Mouse (Mus musculus): ENCODE results near the gene Tbx5. TPM values are rescaled to one million over a fixed set of nuclear protein-coding genes. Genes with fewer than 3 reads are reported as not detected.

The Tbx5 gene
- polyA plus RNA-seq, 1 experiment from 2014 or later, result 0.05 TPM

DNA sequence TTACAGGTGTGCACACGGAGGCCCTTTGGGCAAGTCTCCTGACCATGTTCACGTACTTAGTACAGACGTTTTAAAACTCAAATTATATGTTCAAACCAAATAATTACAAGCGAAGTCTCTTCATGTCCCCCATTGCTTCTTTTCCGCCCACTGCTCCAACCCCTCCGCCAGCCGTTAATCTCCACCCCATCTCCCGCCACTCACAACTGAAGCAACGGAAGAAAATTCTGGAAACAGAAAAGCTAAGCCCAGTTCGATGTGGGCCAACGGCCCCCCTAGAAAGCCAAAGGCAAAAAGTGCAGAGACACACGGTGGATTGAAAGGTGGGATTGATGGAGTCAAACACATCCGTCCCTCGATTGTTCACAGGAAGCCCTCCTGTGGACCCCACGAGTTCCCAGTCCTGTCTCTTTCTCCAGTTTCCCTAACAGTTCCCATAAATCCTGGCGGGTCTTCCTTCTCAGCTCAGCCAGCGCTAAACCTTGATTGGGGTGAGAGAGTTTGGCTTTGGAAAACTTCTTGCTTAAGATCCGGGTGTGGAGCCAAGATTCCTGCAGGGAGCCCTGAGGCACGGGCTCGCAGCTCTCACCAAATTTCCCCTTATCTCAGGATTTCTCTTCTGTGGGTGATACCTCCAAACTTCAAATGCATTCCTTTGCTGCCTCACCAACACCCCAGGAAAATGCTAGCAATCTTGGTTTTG lies 24.8 kb upstream of the Tbx5 start:
- 3% methylated on average over 20 of the region's 20 CpGs for WGBS

GRCm38 (mm10) chr5:119808713-119809112 lies 23.8 kb upstream of the Tbx5 start:
- H3K4me3 ChIP-seq (ENCODE audit: low read length), result no peak overlapping the region
- ATAC-seq, result no peak
- no peaks in the 10 kb centered on the region for H3K4me1 ChIP-seq (ENCODE audit: control insufficient read depth, insufficient read depth, low read depth, low read length)
- no peak overlapping the region for H3K9ac ChIP-seq (ENCODE audit: low read depth, low read length)
- no peak overlapping the region for H3K27ac ChIP-seq (ENCODE audit: low read depth, low read length)
- no peaks in the 10 kb centered on the region; the same call in 1 of the 2 replicates for H3K9me3 ChIP-seq (ENCODE audit: control insufficient read depth, low read length)
- H3K4me2 ChIP-seq (ENCODE audit: low read length), result no peak overlapping the region
- no peaks in the 10 kb centered on the region for H3K36me3 ChIP-seq (ENCODE audit: control insufficient read depth, insufficient read depth, low read length)
- 47% methylated on average over 6 of the region's 6 CpGs for WGBS
- H3K27me3 ChIP-seq (replicated peaks; ENCODE audit: control insufficient read depth, insufficient read depth, low read length), result peaks cover 62% of the 10 kb centered on the region

More for the DNA sequence above, 24.8 kb upstream of the Tbx5 start:
- peaks cover 4% of the 10 kb centered on the region; the same call in 1 of the 2 replicates for H3K9me3 ChIP-seq (ENCODE audit: control insufficient read depth, low read length)
- no peak overlapping the region for H3K4me2 ChIP-seq (ENCODE audit: low read length)
- no peak for ATAC-seq
- H3K4me3 ChIP-seq (ENCODE audit: low read length), result no peak overlapping the region
- no peaks in the 10 kb centered on the region for H3K4me1 ChIP-seq (ENCODE audit: control insufficient read depth, insufficient read depth, low read depth, low read length)
- no peak overlapping the region for H3K9ac ChIP-seq (ENCODE audit: low read depth, low read length)
- no peaks in the 10 kb centered on the region for H3K36me3 ChIP-seq (ENCODE audit: control insufficient read depth, insufficient read depth, low read length)
- peaks cover 71% of the 10 kb centered on the region for H3K27me3 ChIP-seq (replicated peaks; ENCODE audit: control insufficient read depth, insufficient read depth, low read length)
- H3K27ac ChIP-seq (ENCODE audit: low read depth, low read length), result no peak overlapping the region

- H3K9ac ChIP-seq (ENCODE audit: low read depth, low read length), result no peak overlapping the region
- H3K9me3 ChIP-seq (ENCODE audit: control insufficient read depth, low read length), result peaks cover 3% of the 10 kb centered on the region
- WGBS, result 58% methylated on average over 12 of the region's 12 CpGs
- H3K4me3 ChIP-seq (ENCODE audit: low read length), result no peak overlapping the region
- peaks cover 47% of the 10 kb centered on the region for H3K27me3 ChIP-seq (replicated peaks; ENCODE audit: control insufficient read depth, insufficient read depth, low read length)
- H3K4me2 ChIP-seq (ENCODE audit: low read length), result no peak overlapping the region
- H3K36me3 ChIP-seq (ENCODE audit: control insufficient read depth, insufficient read depth, low read length), result no peaks in the 10 kb centered on the region
- ATAC-seq, result no peak
- no peaks in the 10 kb centered on the region for H3K4me1 ChIP-seq (ENCODE audit: control insufficient read depth, insufficient read depth, low read depth, low read length)
- no peak overlapping the region for H3K27ac ChIP-seq (ENCODE audit: low read depth, low read length)
These were observed 21.3 kb upstream of the Tbx5 start for GRCm38 (mm10) chr5:119810994-119811690.

GRCm38 (mm10) chr5:119815247-119815646 lies 17.2 kb upstream of the Tbx5 start:
- H3K27me3 ChIP-seq (replicated peaks; ENCODE audit: control insufficient read depth, insufficient read depth, low read length), result peaks cover 26% of the 10 kb centered on the region
- 70% methylated on average over 1 of the region's 1 CpGs for WGBS
- no peak overlapping the region for H3K9ac ChIP-seq (ENCODE audit: low read depth, low read length)
- H3K4me1 ChIP-seq (ENCODE audit: control insufficient read depth, insufficient read depth, low read depth, low read length), result no peaks in the 10 kb centered on the region
- H3K36me3 ChIP-seq (ENCODE audit: control insufficient read depth, insufficient read depth, low read length), result no peaks in the 10 kb centered on the region
- no peak overlapping the region for H3K4me2 ChIP-seq (ENCODE audit: low read length)
- no peak for ATAC-seq
- peaks cover 3% of the 10 kb centered on the region; the same call in 1 of the 2 replicates for H3K9me3 ChIP-seq (ENCODE audit: control insufficient read depth, low read length)
- no peak overlapping the region for H3K4me3 ChIP-seq (ENCODE audit: low read length)
- no peak overlapping the region for H3K27ac ChIP-seq (ENCODE audit: low read depth, low read length)

GRCm38 (mm10) chr5:119820452-119820851 lies 12.0 kb upstream of the Tbx5 start:
- Histone ChIP-seq H3K4me1 (ENCODE audit: control insufficient read depth, insufficient read depth, low read depth, low read length) (no peaks in the 10 kb centered on the region), H3K9me3 (ENCODE audit: control insufficient read depth, low read length) (no peaks in the 10 kb centered on the region), H3K27ac (ENCODE audit: low read depth, low read length) (no peak overlapping the region), H3K9ac (ENCODE audit: low read depth, low read length) (no peak overlapping the region), H3K36me3 (ENCODE audit: control insufficient read depth, insufficient read depth, low read length) (no peaks in the 10 kb centered on the region), H3K4me3 (ENCODE audit: low read length) (no peak overlapping the region), H3K27me3 (replicated peaks; ENCODE audit: control insufficient read depth, insufficient read depth, low read length) (peaks cover 41% of the 10 kb centered on the region), H3K4me2 (ENCODE audit: low read length) (no peak overlapping the region)
- WGBS, result 85% methylated on average over 6 of the region's 6 CpGs
- ATAC-seq, result no peak

GRCm38 (mm10) chr5:119821506-119821905 lies 11.0 kb upstream of the Tbx5 start:
- ATAC-seq, result no peak
- Histone ChIP-seq H3K4me3 (ENCODE audit: low read length) (no peak overlapping the region), H3K4me2 (ENCODE audit: low read length) (no peak overlapping the region), H3K4me1 (ENCODE audit: control insufficient read depth, insufficient read depth, low read depth, low read length) (no peaks in the 10 kb centered on the region), H3K36me3 (ENCODE audit: control insufficient read depth, insufficient read depth, low read length) (no peaks in the 10 kb centered on the region), H3K27ac (ENCODE audit: low read depth, low read length) (no peak overlapping the region), H3K9ac (ENCODE audit: low read depth, low read length) (no peak overlapping the region), H3K9me3 (ENCODE audit: control insufficient read depth, low read length) (no peaks in the 10 kb centered on the region), H3K27me3 (replicated peaks; ENCODE audit: control insufficient read depth, insufficient read depth, low read length) (peaks cover 42% of the 10 kb centered on the region)
- WGBS, result 57% methylated on average over 2 of the region's 2 CpGs

DNA sequence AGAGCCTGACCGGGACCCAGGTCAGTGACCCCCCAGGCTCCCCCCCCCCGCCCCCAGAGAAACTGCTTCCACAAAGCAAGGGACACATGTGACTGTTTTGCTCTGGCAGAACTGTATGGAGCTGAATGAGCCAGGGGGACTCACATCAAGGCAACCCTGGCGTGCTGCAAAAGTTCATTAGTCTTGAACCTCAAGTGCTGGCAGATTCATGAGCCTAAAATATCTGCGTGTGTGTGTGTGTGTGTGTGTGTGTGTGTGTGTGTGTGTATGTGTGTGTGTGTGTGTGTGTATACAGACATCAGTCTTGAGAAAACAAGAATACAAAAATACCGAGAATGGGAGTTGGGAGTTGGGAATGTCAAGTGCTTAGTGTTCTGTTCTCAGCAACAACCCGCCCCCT lies 5.1 kb upstream of the Tbx5 start:
- H3K4me2 ChIP-seq (ENCODE audit: low read length), result no peak overlapping the region
- no peak overlapping the region for H3K9ac ChIP-seq (ENCODE audit: low read depth, low read length)
- no peaks in the 10 kb centered on the region for H3K36me3 ChIP-seq (ENCODE audit: control insufficient read depth, insufficient read depth, low read length)
- no peaks in the 10 kb centered on the region for H3K9me3 ChIP-seq (ENCODE audit: control insufficient read depth, low read length)
- no peak for ATAC-seq
- 0 out of 2 replicates have a peak, but pooled peaks cover 2% of the 10 kb centered on the region for H3K4me1 ChIP-seq (ENCODE audit: control insufficient read depth, insufficient read depth, low read depth, low read length)
- 69% methylated on average over 6 of the region's 6 CpGs for WGBS
- H3K27ac ChIP-seq (ENCODE audit: low read depth, low read length), result no peak overlapping the region
- H3K27me3 ChIP-seq (replicated peaks; ENCODE audit: control insufficient read depth, insufficient read depth, low read length), result peaks cover 63% of the 10 kb centered on the region
- no peak overlapping the region for H3K4me3 ChIP-seq (ENCODE audit: low read length)

DNA sequence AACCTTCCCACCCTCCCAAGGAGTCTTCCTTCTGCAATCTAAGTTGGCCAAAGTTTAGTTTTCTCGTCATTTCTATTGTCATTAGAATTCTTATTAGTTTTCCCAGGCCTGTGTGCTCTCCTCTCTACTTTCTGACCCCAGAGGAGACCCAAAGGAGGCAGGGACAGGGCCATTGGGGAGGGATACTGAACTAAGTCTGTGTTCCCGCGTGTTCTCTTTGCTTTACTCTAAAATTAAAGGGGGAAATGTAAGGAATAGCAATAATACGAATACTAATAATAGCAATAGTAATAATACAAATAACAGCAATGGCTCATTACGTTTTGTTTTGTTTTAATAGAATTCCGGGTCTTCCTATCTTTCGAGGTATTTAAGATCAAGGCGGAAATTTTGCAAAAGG lies 1.9 kb upstream of the Tbx5 start:
- 7% methylated on average over 8 of the region's 8 CpGs for WGBS
- ATAC-seq, result no peak
- Histone ChIP-seq H3K36me3 (ENCODE audit: control insufficient read depth, insufficient read depth, low read length) (no peaks in the 10 kb centered on the region), H3K9ac (ENCODE audit: low read depth, low read length) (no peak overlapping the region), H3K4me2 (ENCODE audit: low read length) (no peak overlapping the region), H3K9me3 (ENCODE audit: control insufficient read depth, low read length) (no peaks in the 10 kb centered on the region), H3K27me3 (replicated peaks; ENCODE audit: control insufficient read depth, insufficient read depth, low read length) (peaks cover 73% of the 10 kb centered on the region), H3K27ac (ENCODE audit: low read depth, low read length) (no peak overlapping the region), H3K4me1 (ENCODE audit: control insufficient read depth, insufficient read depth, low read depth, low read length) (0 out of 2 replicates have a peak, but pooled peaks cover 2% of the 10 kb centered on the region), H3K4me3 (ENCODE audit: low read length) (no peak overlapping the region)

GRCm38 (mm10) chr5:119831201-119831771 lies 1.2 kb upstream of the Tbx5 start:
- no peak overlapping the region for H3K4me3 ChIP-seq (ENCODE audit: low read length)
- WGBS, result under 1% methylated on average over 33 of the region's 33 CpGs
- H3K4me1 ChIP-seq (ENCODE audit: control insufficient read depth, insufficient read depth, low read depth, low read length), result 0 out of 2 replicates have a peak, but pooled peaks cover 2% of the 10 kb centered on the region

More at GRCm38 (mm10) chr5:119831201-119831771, 1.2 kb upstream of the Tbx5 start:
- no peak for ATAC-seq
- Histone ChIP-seq H3K9me3 (ENCODE audit: control insufficient read depth, low read length) (no peaks in the 10 kb centered on the region), H3K27ac (ENCODE audit: low read depth, low read length) (no peak overlapping the region), H3K27me3 (replicated peaks; ENCODE audit: control insufficient read depth, insufficient read depth, low read length) (peaks cover 74% of the 10 kb centered on the region), H3K4me2 (ENCODE audit: low read length) (no peak overlapping the region), H3K9ac (ENCODE audit: low read depth, low read length) (no peak overlapping the region), H3K36me3 (ENCODE audit: control insufficient read depth, insufficient read depth, low read length) (no peaks in the 10 kb centered on the region)

Measured in hindbrain, embryonic 16.5 days (tissue).